Mouse (Mus musculus) kidney, embryonic 15.5 days (tissue): ENCODE data around the gene Lmod1. TPM values are rescaled to one million over a fixed set of nuclear protein-coding genes. Genes with fewer than 3 reads are reported as not detected.

Experiments
- ATAC-seq: fragments of 200-750 bp; cut with Nextera tagmentation; replicated peaks from 2 replicates; pipeline ENCODE4 v1.8.0; 2017; ENCODE audit warnings: moderate TSS enrichment; ENCODE audit not compliant: low FRiP score
- H3K27ac ChIP-seq: fragments of 300-500 bp; sonication (generic); 2 replicates; pipeline ENCODE4 v1.5.1; 2015; ENCODE audit warnings: mild to moderate bottlenecking, inconsistent platforms
- H3K27me3 ChIP-seq: fragments of 300-500 bp; sonication (generic); 2 replicates; pipeline ENCODE4 v1.6.1; 2015; ENCODE audit warnings: inconsistent platforms
- H3K36me3 ChIP-seq: fragments of 300-500 bp; sonication (generic); 2 replicates; pipeline ENCODE4 v1.6.1; 2015; ENCODE audit warnings: inconsistent platforms
- H3K4me1 ChIP-seq: fragments of 300-500 bp; sonication (generic); 2 replicates; pipeline ENCODE4 v1.6.1; 2015; ENCODE audit warnings: inconsistent platforms
- H3K4me2 ChIP-seq: fragments of 300-500 bp; sonication (generic); 2 replicates; pipeline ENCODE4 v1.6.1; 2015; ENCODE audit warnings: moderate library complexity, mild to moderate bottlenecking, inconsistent platforms
- H3K4me3 ChIP-seq: fragments of 300-500 bp; sonication (generic); replicated peaks from 2 replicates; pipeline ENCODE4 v1.5.1; 2015; ENCODE audit warnings: mild to moderate bottlenecking, inconsistent platforms
- H3K9ac ChIP-seq: fragments of 300-500 bp; sonication (generic); 2 replicates; pipeline ENCODE4 v1.6.1; 2015; ENCODE audit warnings: mild to moderate bottlenecking, inconsistent platforms
- H3K9me3 ChIP-seq: fragments of 300-500 bp; sonication (generic); replicated peaks from 2 replicates; pipeline ENCODE4 v1.6.1; 2016; ENCODE audit warnings: inconsistent platforms
- WGBS: fragments of 180-500 bp; shearing (Covaris S2); methylation state at CpG from one replicate; pipeline ENCODE4 v1.1.7; 2015; ENCODE audit warnings: mixed read lengths; 5-methylcytosine and 5-hydroxymethylcytosine counted together
- polyA plus RNA-seq: library from polyadenylated mRNA; unstranded; fragments of >200 nt; fragmentation: Nextera tagmentation; extraction: Ambion mirVana; gene quantifications from 2 replicates; pipeline ENCODE4 v1.2.1, GENCODE M21; 2015

Gene Lmod1
- polyA plus RNA-seq: 0.95 and 3.4 TPM in 2 replicates

DNA sequence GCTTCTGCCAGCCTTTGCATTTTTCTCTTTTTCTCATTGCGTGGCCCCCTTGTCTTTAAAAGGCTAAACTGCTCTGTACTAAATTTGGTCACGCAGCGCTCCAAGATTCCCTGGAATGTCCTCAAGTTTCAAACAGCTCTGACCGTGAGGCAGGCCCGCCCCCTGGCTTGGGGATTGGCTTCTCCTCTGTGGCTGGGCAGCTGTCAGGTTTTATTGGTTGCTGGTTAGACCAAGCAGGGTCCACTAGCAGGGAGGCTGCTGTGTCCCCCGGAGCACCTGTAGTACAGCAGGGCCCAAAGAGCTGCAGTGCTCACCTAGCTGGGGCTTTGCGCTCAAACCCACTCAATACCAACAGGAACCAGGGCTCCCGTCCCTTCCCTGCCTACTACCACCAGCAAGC lies at the start of gene Lmod1:
Lmod1 (plus strand) TSS at position 237 of the 400 bp plus-strand sequence.
- H3K9ac ChIP-seq: no peak within 1 kb of the TSS
- H3K27me3 ChIP-seq: peaks cover 12% of the 10 kb centered on the region; the same call in 1 of the 2 replicates
- peak within 1 kb of the TSS; percentile 54 for H3K4me2 ChIP-seq
- no peaks in the 10 kb centered on the region for H3K36me3 ChIP-seq
- H3K9me3 ChIP-seq: no peaks in the 10 kb centered on the region
- WGBS: 8% methylated on average over 8 of the region's 8 CpGs
- peak within 1 kb of the TSS; percentile 19 for H3K4me3 ChIP-seq
- peaks cover 13% of the 10 kb centered on the region; the same call in 1 of the 2 replicates for H3K4me1 ChIP-seq
- peak; percentile 93 for ATAC-seq
- no peak within 1 kb of the TSS for H3K27ac ChIP-seq

- 77% methylated on average over 9 of the region's 9 CpGs for WGBS
- H3K4me3 ChIP-seq: no peak overlapping the region
These were observed 44.0 kb upstream of the Lmod1 start for GRCm38 (mm10) chr1:135280646-135281045.

DNA sequence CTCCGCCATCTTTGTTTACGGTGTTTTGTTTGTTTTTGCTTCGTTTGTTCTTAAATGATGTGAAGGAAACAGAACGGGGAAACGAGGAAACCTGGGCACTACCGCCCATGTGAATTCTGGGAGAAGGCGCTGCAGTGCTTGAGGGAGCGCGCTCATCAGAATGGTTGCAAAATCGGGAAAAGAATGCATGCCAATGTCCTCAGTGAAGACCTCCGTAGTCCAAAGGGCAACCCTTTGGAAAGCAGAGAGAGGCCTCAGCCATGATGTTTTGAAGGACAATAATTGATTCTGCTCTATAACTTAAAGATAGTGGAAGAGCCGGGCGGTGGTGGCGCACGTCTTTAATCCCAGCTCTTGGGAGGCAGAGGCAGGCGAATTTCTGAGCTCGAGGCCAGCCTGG lies 42.8 kb upstream of the Lmod1 start:
- peaks cover 25% of the 10 kb centered on the region for H3K4me1 ChIP-seq
- peaks cover 26% of the 10 kb centered on the region for H3K36me3 ChIP-seq
- no peaks in the 10 kb centered on the region for H3K9me3 ChIP-seq
- peak overlapping the region; percentile 89 for H3K4me2 ChIP-seq
- WGBS: 96% methylated on average over 17 of the region's 17 CpGs
- H3K4me3 ChIP-seq: no peak overlapping the region
- no peaks in the 10 kb centered on the region for H3K27me3 ChIP-seq
- ATAC-seq: no peak
- H3K9ac ChIP-seq: no peak overlapping the region
- no peak overlapping the region for H3K27ac ChIP-seq

More at GRCm38 (mm10) chr1:135280646-135281045, 44.0 kb upstream of the Lmod1 start:
- Histone ChIP-seq H3K36me3 (peaks cover 37% of the 10 kb centered on the region), H3K27ac (no peak overlapping the region), H3K4me2 (no peak overlapping the region), H3K4me1 (peaks cover 25% of the 10 kb centered on the region), H3K27me3 (no peaks in the 10 kb centered on the region), H3K9ac (no peak overlapping the region), H3K9me3 (no peaks in the 10 kb centered on the region)
- ATAC-seq: no peak

GRCm38 (mm10) chr1:135282536-135283286 lies 41.9 kb upstream of the Lmod1 start:
- H3K4me3 ChIP-seq: peak overlapping the region; percentile 82
- H3K4me1 ChIP-seq: peaks cover 25% of the 10 kb centered on the region
- H3K27ac ChIP-seq: peak overlapping the region; percentile 89
- no peak for ATAC-seq
- peaks cover 18% of the 10 kb centered on the region for H3K36me3 ChIP-seq
- no peaks in the 10 kb centered on the region for H3K27me3 ChIP-seq
- H3K4me2 ChIP-seq: peak overlapping the region; percentile 89
- no peaks in the 10 kb centered on the region for H3K9me3 ChIP-seq
- H3K9ac ChIP-seq: peak overlapping the region; percentile 92
- 32% methylated on average over 13 of the region's 13 CpGs for WGBS

DNA sequence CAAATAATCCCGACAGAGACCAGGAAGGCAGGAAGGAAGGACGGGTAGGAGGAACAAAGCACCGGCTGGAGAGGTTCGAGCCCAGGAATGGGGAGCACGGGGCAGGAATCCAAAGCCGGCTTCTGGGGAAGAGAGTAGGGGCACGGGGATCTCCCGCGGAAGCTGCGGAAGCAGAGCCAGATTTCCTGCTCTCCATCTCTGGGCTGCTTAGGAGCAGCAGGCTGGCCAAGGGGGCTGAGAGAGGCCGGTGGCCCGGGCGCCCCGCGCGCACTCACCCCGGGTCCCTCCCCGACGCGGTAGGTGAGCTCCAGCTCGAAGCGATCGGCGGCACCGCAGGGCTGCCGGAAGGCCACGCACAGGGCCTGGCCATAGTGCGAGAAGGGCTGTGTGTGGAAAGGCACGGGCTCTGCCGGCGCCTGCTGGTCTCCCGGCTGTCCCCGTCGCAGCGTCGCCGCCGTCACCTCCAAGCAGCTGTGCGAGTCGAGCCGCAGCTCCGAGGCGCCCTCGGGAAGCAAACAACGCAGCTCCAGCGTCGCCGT lies 41.3 kb upstream of the Lmod1 start:
- peak overlapping the region; percentile 92 for H3K9ac ChIP-seq
- H3K4me3 ChIP-seq: peak overlapping the region; percentile 82
- H3K4me1 ChIP-seq: peaks cover 25% of the 10 kb centered on the region
- peaks cover 11% of the 10 kb centered on the region for H3K36me3 ChIP-seq
- WGBS: under 1% methylated on average over 39 of the region's 48 CpGs
- no peaks in the 10 kb centered on the region for H3K27me3 ChIP-seq
- peak overlapping the region; percentile 89 for H3K27ac ChIP-seq
- peak overlapping the region; percentile 89 for H3K4me2 ChIP-seq
- peak; percentile 81 for ATAC-seq
- no peaks in the 10 kb centered on the region for H3K9me3 ChIP-seq

- Histone ChIP-seq H3K36me3 (peaks cover 6% of the 10 kb centered on the region), H3K4me2 (peak within 1 kb of the TSS; percentile 89), H3K9ac (peak within 1 kb of the TSS; percentile 92), H3K9me3 (no peaks in the 10 kb centered on the region), H3K27me3 (no peaks in the 10 kb centered on the region), H3K27ac (peak within 1 kb of the TSS; percentile 89), H3K4me1 (peaks cover 25% of the 10 kb centered on the region), H3K4me3 (peak within 1 kb of the TSS; percentile 82)
- WGBS: under 1% methylated on average over 37 of the region's 39 CpGs
- peak; percentile 93 for ATAC-seq
These were observed 40.7 kb upstream of the Lmod1 start, which contains the start of gene Rnpep for GRCm38 (mm10) chr1:135283826-135284291. Rnpep (minus strand) TSS chr1:135284084.

- Histone ChIP-seq H3K27me3 (no peaks in the 10 kb centered on the region), H3K9me3 (no peaks in the 10 kb centered on the region), H3K27ac (no peak overlapping the region), H3K4me3 (no peak overlapping the region), H3K4me2 (no peak overlapping the region), H3K36me3 (no peaks in the 10 kb centered on the region), H3K9ac (no peak overlapping the region), H3K4me1 (peaks cover 18% of the 10 kb centered on the region)
- 76% methylated on average over 2 of the region's 2 CpGs for WGBS
- ATAC-seq: no peak
These were observed 38.3 kb upstream of the Lmod1 start for GRCm38 (mm10) chr1:135286311-135286710.

DNA sequence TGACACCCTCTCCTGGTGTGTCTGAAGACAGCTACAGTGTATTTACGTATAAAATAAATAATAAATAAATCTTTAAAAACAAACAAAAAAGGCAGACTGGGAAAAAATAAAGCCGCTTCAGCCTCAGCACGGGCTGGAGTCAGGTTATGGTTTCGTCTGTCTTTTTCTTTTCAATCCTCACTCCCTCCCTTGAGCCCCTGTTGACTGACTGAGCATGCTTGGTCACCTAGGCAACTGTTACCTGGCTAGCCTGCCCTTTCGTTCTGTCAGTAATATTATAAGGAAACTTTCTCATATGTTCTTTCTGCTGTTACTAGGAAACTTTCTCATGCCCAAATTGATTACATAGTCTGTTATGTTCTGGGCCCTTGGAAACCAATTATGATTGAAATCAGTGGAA lies 33.7 kb upstream of the Lmod1 start:
- H3K36me3 ChIP-seq: peaks cover 17% of the 10 kb centered on the region
- no peaks in the 10 kb centered on the region for H3K9me3 ChIP-seq
- no peaks in the 10 kb centered on the region for H3K4me1 ChIP-seq
- WGBS: 85% methylated on average over 5 of the region's 5 CpGs
- no peak overlapping the region for H3K27ac ChIP-seq
- no peak overlapping the region for H3K9ac ChIP-seq
- no peak overlapping the region for H3K4me3 ChIP-seq
- H3K4me2 ChIP-seq: no peak overlapping the region
- no peaks in the 10 kb centered on the region for H3K27me3 ChIP-seq
- ATAC-seq: no peak

DNA sequence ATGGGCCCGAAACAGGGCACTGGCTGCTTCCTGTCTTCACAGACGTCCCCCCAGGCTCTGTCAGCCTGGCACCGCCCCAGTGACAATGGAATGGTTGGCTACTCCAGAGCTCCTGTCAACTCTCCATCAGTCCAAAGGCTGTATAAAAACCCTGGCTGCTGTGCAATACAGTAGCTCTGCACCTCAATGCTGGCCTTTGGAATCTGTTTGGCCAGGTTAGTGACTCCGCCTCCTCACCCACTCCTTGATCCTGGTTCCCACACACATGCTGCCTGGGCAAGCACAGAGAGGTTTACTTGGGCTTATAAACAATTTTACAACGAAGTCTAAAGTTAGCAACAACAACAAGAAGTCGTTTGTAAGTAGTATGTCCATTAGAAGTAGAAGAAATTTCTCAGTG lies 13.3 kb upstream of the Lmod1 start:
- ATAC-seq: no peak
- H3K27me3 ChIP-seq: no peaks in the 10 kb centered on the region
- no peak overlapping the region for H3K4me3 ChIP-seq
- no peak overlapping the region for H3K4me2 ChIP-seq
- peaks cover 36% of the 10 kb centered on the region for H3K36me3 ChIP-seq
- 74% methylated on average over 6 of the region's 6 CpGs for WGBS
- peaks cover 18% of the 10 kb centered on the region for H3K4me1 ChIP-seq
- no peak overlapping the region for H3K27ac ChIP-seq
- no peaks in the 10 kb centered on the region for H3K9me3 ChIP-seq
- H3K9ac ChIP-seq: no peak overlapping the region

GRCm38 (mm10) chr1:135312201-135312600 lies 12.4 kb upstream of the Lmod1 start:
- H3K27ac ChIP-seq: no peak overlapping the region
- ATAC-seq: no peak
- no peaks in the 10 kb centered on the region for H3K27me3 ChIP-seq
- peak overlapping the region; percentile 70 for H3K4me3 ChIP-seq
- H3K4me1 ChIP-seq: peaks cover 18% of the 10 kb centered on the region
- WGBS: 83% methylated on average over 4 of the region's 4 CpGs
- peaks cover 29% of the 10 kb centered on the region for H3K36me3 ChIP-seq
- H3K9ac ChIP-seq: peak overlapping the region; percentile 86; the same call in 1 of the 2 replicates
- peak overlapping the region; percentile 73 for H3K4me2 ChIP-seq
- no peaks in the 10 kb centered on the region for H3K9me3 ChIP-seq

- ATAC-seq: peak; percentile 98
- no peaks in the 10 kb centered on the region for H3K9me3 ChIP-seq
- H3K27me3 ChIP-seq: no peaks in the 10 kb centered on the region; the same call in 1 of the 2 replicates
These were observed 11.1 kb upstream of the Lmod1 start, which contains the start of gene Timm17a for GRCm38 (mm10) chr1:135313284-135314031. Timm17a (minus strand) TSS chr1:135313778.

More at GRCm38 (mm10) chr1:135313284-135314031, 11.1 kb upstream of the Lmod1 start, which contains the start of gene Timm17a:
- Histone ChIP-seq H3K4me3 (peak within 1 kb of the TSS; percentile 70), H3K4me2 (peak within 1 kb of the TSS; percentile 73), H3K9ac (peak within 1 kb of the TSS; percentile 86), H3K4me1 (peaks cover 18% of the 10 kb centered on the region), H3K27ac (peak within 1 kb of the TSS; percentile 89), H3K36me3 (peaks cover 16% of the 10 kb centered on the region)
- WGBS: under 1% methylated on average over 51 of the region's 51 CpGs
